Mouse (Mus musculus) embryonic facial prominence, embryonic 13.5 days (tissue): ENCODE measurements around the gene Mydgf. TPM values are rescaled to one million over a fixed set of nuclear protein-coding genes. Genes with fewer than 3 reads are reported as not detected.

ENCODE experiments used
- ATAC-seq: fragments of 200-750 bp; cut with Nextera tagmentation; 2 replicates; pipeline ENCODE4 v1.8.0; 2017; ENCODE audit warnings: low read depth; ENCODE audit not compliant: insufficient number of reproducible peaks, insufficient read depth, low FRiP score, low TSS enrichment
- H3K27ac ChIP-seq: fragments of 300-500 bp; sonication (generic); 2 replicates; pipeline ENCODE4 v1.5.1; 2015; ENCODE audit warnings: moderate library complexity, mild to moderate bottlenecking, inconsistent platforms
- H3K27me3 ChIP-seq: fragments of 300-500 bp; sonication (generic); 2 replicates; pipeline ENCODE4 v1.6.1; 2015; ENCODE audit warnings: mild to moderate bottlenecking, inconsistent platforms
- H3K36me3 ChIP-seq: fragments of 300-500 bp; sonication (generic); 2 replicates; pipeline ENCODE4 v1.6.1; 2015; ENCODE audit warnings: mild to moderate bottlenecking, inconsistent platforms
- H3K4me1 ChIP-seq: fragments of 300-500 bp; sonication (generic); 2 replicates; pipeline ENCODE4 v1.6.1; 2015; ENCODE audit warnings: inconsistent platforms
- H3K4me2 ChIP-seq: fragments of 300-500 bp; sonication (generic); 2 replicates; pipeline ENCODE4 v1.6.1; 2015; ENCODE audit warnings: moderate library complexity, mild to moderate bottlenecking, inconsistent platforms
- H3K4me3 ChIP-seq: fragments of 300-500 bp; sonication (generic); 2 replicates; pipeline ENCODE4 v1.5.1; 2015; ENCODE audit warnings: mild to moderate bottlenecking, inconsistent platforms
- H3K9ac ChIP-seq: fragments of 300-500 bp; sonication (generic); 2 replicates; pipeline ENCODE4 v1.6.1; 2015; ENCODE audit warnings: mild to moderate bottlenecking, inconsistent platforms
- H3K9me3 ChIP-seq: fragments of 300-500 bp; sonication (generic); 2 replicates; pipeline ENCODE4 v1.6.1; 2016; ENCODE audit warnings: inconsistent platforms
- WGBS: fragments of 180-500 bp; shearing (Covaris S2); methylation state at CpG from one replicate; pipeline ENCODE4 v1.1.7; 2015; ENCODE audit warnings: mixed read lengths; 5-methylcytosine and 5-hydroxymethylcytosine counted together
- polyA plus RNA-seq: library from polyadenylated mRNA; unstranded; fragments of >200 nt; fragmentation: Nextera tagmentation; extraction: Ambion mirVana; gene quantifications from 2 replicates; pipeline ENCODE4 v1.2.1, GENCODE M21; 2015

The Mydgf gene
- polyA plus RNA-seq, 1 experiment from 2014 or later = 91.0 TPM

DNA sequence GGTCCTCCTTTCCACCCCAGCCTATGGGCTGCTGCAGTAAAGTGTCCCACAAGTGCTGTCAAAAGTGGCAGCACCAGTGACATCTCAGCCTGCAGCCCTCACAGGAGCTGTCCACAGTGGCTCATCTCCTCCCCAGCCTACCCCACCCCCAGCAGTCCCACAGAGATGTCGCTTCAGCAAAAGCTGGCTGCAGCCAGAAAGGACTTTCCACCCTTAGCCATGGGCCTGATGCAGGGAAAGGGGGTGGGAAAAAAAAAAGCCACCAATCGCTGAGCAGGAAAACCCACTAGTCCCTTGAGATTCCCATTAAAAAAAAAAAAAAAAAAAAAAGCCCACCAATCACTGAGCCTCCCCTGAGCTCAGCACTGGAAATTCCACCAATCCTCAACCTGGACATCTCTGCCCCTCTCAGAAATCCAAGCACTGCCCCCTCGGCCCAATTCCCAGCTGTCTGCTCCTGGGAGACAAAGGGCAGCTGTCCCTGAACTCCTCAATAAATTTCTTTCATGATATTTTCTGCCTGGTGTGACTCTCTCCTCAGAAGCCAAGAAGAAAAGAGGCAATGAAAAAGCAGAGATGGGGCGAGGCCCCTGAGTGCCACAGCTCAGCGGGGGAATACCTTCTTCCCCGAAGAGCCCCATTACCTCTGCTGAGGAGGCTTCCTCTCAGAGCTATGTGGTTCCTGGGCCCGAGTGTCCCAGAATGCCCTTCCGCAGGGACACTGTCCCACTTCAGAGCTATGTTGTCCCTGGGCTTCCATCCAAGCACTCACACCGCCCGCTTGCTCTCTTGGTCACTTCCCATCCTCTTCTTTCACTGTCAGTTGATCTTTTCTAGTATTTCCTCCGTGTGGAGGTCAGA is 1.8 kb upstream of the Mydgf start:
- Histone ChIP-seq H3K4me2 (peak overlapping the region; percentile 88), H3K27ac (peak overlapping the region; percentile 66), H3K9me3 (no peaks in the 10 kb centered on the region), H3K4me3 (no peak overlapping the region), H3K4me1 (peaks cover 28% of the 10 kb centered on the region), H3K27me3 (no peaks in the 10 kb centered on the region), H3K9ac (peak overlapping the region; percentile 49; the same call in 1 of the 2 replicates), H3K36me3 (peaks cover 62% of the 10 kb centered on the region)
- ATAC-seq = no peak
- WGBS = 37% methylated on average over 11 of the region's 11 CpGs

DNA sequence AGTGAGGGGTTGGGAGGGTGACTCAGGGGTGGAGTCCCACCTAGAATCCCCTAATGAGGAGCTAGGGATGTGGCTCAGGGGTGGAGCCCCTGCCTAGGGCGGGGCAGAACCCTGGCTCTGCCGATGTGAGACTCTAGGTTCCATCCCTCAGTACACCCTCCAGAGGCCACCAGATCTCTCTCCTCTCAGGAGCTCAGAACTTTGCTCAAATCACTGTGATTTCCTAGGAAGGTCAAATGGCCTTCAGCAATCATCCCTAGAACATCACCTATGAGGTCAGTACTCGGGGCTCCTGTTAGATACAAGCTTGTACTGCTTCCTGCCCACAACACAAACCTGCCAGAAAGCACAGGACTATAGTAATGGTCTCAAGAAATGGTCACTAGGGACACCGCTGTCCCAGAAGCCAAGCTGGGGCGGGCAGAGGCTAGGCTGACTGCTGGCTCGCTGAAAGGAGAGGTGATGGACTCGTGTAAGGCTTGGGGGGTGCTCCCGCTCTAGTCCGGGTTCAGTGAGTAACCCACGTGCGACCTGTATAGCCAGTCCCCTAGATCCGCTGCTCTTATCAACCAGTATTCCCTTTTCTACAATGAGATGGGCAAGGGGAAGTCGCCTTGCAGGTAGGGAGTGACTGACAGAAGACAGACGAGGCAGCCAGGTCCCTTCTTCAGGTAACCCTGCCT is 604 bp downstream of the Mydgf start:
- Histone ChIP-seq H3K9ac (peak overlapping the region; percentile 89), H3K4me2 (peak overlapping the region; percentile 88), H3K4me3 (peak overlapping the region; percentile 89), H3K27me3 (no peaks in the 10 kb centered on the region), H3K9me3 (no peaks in the 10 kb centered on the region), H3K36me3 (peaks cover 58% of the 10 kb centered on the region), H3K27ac (peak overlapping the region; percentile 62; the same call in 1 of the 2 replicates), H3K4me1 (peaks cover 28% of the 10 kb centered on the region)
- ATAC-seq = no peak; the same call in 1 of the 2 replicates
- WGBS = 2% methylated on average over 14 of the region's 14 CpGs

- Histone ChIP-seq H3K4me1 (peaks cover 4% of the 10 kb centered on the region; the same call in 1 of the 2 replicates), H3K27ac (no peak overlapping the region), H3K4me3 (no peak overlapping the region), H3K9ac (no peak overlapping the region), H3K36me3 (peaks cover 73% of the 10 kb centered on the region), H3K9me3 (no peaks in the 10 kb centered on the region), H3K27me3 (no peaks in the 10 kb centered on the region), H3K4me2 (no peak overlapping the region)
- WGBS = 96% methylated on average over 3 of the region's 3 CpGs
- ATAC-seq = no peak
Measured at GRCm38 (mm10) chr17:56175416-56175815, 8.3 kb downstream of the Mydgf start.

DNA sequence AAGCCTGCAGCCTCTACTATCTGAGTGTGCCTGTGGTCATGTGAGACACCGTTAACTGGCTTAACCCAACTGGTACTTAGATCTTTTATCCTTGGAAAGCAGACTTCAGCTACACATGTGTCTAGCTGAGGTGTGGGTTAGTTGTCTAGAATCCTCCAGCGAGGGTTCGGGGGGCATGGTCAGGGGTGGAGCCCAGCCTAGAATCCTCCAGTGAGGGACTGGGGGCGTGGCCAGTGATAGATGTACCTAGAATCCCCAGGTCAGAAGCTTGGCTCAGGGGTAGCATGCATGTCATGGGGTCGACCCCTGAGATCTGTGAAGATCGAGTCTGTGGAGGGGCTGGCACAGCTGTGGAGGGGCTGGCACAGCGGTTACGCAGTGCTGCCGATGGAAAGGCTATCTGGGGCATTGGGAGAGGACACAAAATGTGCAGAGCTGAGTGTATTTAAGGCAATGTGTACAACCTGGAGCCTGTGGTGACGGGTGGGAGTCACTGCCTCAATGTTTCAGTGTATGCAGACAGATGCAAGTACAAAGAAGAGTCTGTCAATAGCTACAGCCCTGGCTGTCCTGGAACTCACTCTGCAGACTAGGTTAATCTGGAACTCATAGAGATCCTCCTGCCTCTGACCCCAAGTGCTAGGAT is 10.2 kb downstream of the Mydgf start:
- Histone ChIP-seq H3K27me3 (no peaks in the 10 kb centered on the region), H3K4me3 (no peak overlapping the region), H3K36me3 (peaks cover 57% of the 10 kb centered on the region), H3K4me2 (no peak overlapping the region), H3K27ac (no peak overlapping the region), H3K4me1 (peaks cover 7% of the 10 kb centered on the region; the same call in 1 of the 2 replicates), H3K9me3 (no peaks in the 10 kb centered on the region), H3K9ac (no peak overlapping the region)
- WGBS = 52% methylated on average over 10 of the region's 10 CpGs
- ATAC-seq = no peak

GRCm38 (mm10) chr17:56171881-56172280 is 11.8 kb downstream of the Mydgf start:
- Histone ChIP-seq H3K9me3 (no peaks in the 10 kb centered on the region), H3K4me2 (no peak overlapping the region), H3K4me1 (peaks cover 7% of the 10 kb centered on the region; the same call in 1 of the 2 replicates), H3K4me3 (no peak overlapping the region), H3K27me3 (no peaks in the 10 kb centered on the region), H3K36me3 (peaks cover 42% of the 10 kb centered on the region), H3K27ac (no peak overlapping the region), H3K9ac (no peak overlapping the region)
- 90% methylated on average over 17 of the region's 17 CpGs for WGBS
- ATAC-seq = no peak

GRCm38 (mm10) chr17:56171456-56171855 is 12.3 kb downstream of the Mydgf start:
- Histone ChIP-seq H3K27me3 (no peaks in the 10 kb centered on the region), H3K4me3 (no peak overlapping the region), H3K36me3 (peaks cover 37% of the 10 kb centered on the region), H3K4me1 (peaks cover 7% of the 10 kb centered on the region; the same call in 1 of the 2 replicates), H3K9me3 (no peaks in the 10 kb centered on the region), H3K9ac (no peak overlapping the region), H3K27ac (0 out of 2 replicates have a peak overlapping the region, but pooled peaks have one; percentile 12), H3K4me2 (no peak overlapping the region)
- ATAC-seq = no peak
- WGBS = 78% methylated on average over 9 of the region's 9 CpGs

DNA sequence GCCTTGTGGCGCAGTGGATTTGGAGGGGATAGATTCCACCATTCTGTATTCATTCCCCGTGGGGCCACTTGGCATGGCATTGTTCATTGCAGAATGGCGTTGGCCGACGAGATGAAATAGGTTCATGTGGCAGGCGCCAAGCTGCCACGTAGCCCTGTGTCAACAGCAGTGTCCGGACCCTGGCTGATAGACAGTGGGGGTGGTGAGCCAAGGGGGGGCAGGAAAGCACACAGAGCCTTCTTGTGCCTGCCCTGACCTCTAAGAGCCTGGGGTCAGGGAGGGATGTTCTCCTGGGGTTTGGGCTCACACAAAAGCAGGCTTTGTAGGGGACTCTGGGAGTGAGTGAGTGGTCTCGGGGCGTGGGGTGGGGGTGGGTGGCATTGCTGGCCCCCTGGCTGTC is 13.1 kb downstream of the Mydgf start:
- 38% methylated on average over 10 of the region's 10 CpGs for WGBS
- Histone ChIP-seq H3K4me3 (no peak overlapping the region), H3K27ac (0 out of 2 replicates have a peak overlapping the region, but pooled peaks have one; percentile 44), H3K9me3 (no peaks in the 10 kb centered on the region), H3K4me2 (no peak overlapping the region), H3K36me3 (peaks cover 30% of the 10 kb centered on the region), H3K9ac (peak overlapping the region; percentile 21; the same call in 1 of the 2 replicates), H3K4me1 (peaks cover 7% of the 10 kb centered on the region; the same call in 1 of the 2 replicates), H3K27me3 (no peaks in the 10 kb centered on the region)
- no peak for ATAC-seq

DNA sequence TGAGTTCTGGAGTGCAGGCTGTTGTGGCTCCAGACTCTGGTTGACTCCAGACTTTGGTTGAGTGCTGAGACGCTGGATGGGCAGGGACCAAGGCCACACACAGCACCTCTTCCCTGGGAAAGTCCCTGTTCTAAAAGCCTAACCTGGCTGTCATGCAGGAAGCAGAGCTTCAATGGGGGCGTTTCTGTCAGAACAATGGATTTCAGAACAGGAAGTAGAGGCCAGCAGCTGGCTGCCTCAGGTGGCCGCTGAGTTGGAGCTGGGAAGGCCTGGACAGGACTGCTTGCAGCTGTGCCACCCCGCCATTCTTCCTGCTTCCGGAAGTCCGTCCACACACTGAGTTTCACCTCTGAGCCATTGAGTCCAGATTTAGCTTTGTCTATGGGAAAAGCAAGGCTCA is 13.9 kb downstream of the Mydgf start:
- Histone ChIP-seq H3K4me3 (no peak overlapping the region), H3K9me3 (no peaks in the 10 kb centered on the region), H3K27ac (peak overlapping the region; percentile 44; the same call in 1 of the 2 replicates), H3K27me3 (no peaks in the 10 kb centered on the region), H3K4me1 (peaks cover 7% of the 10 kb centered on the region; the same call in 1 of the 2 replicates), H3K4me2 (no peak overlapping the region), H3K9ac (0 out of 2 replicates have a peak overlapping the region, but pooled peaks have one; percentile 21), H3K36me3 (peaks cover 24% of the 10 kb centered on the region)
- 45% methylated on average over 6 of the region's 6 CpGs for WGBS
- no peak for ATAC-seq

DNA sequence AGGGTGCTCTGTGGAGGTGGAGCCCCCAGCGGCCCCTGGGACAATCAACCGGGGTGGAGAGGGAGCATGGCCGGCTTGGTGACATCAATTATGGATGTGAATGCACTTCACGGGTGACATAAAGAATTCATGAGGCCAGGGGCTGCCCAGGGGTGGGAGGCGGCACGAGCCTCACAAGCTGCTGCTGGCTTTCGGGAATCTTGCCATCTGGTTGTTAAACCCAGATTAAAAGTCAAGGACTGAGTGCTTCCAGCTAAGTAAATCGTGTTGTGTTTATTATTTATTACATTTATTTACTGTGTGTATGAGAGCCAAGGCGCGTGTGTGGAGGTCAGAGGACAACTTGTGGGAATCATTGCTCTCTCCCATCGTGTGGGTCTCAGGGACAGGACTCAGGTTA is 18.0 kb downstream of the Mydgf start:
- no peak for ATAC-seq
- Histone ChIP-seq H3K4me3 (no peak overlapping the region), H3K36me3 (no peaks in the 10 kb centered on the region), H3K9me3 (no peaks in the 10 kb centered on the region), H3K4me2 (no peak overlapping the region), H3K4me1 (peaks cover 21% of the 10 kb centered on the region), H3K9ac (no peak overlapping the region), H3K27me3 (no peaks in the 10 kb centered on the region), H3K27ac (no peak overlapping the region)
- WGBS = 77% methylated on average over 11 of the region's 11 CpGs

DNA sequence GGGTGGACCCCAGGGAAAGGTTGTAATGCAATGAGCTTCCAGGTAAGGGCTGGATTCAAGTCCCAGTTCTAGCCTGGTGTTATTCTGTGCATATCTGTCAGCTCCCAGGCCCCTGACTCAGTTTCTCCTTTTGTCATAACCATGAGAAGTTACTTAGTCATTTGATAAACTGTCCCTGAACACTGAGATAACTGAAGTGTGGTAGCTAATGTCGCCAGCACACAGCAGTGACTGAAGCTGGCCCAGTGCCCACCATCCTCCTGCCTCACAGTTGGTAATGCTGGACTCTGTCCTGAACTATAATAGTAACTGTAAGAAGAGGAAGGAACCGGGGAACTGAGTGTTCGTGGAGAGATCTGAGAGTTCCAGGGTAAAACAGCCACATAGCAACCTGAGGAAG is 19.2 kb downstream of the Mydgf start:
- no peaks in the 10 kb centered on the region for H3K9me3 ChIP-seq
- WGBS = 83% methylated on average over 3 of the region's 3 CpGs
- no peak overlapping the region for H3K4me3 ChIP-seq

DNA sequence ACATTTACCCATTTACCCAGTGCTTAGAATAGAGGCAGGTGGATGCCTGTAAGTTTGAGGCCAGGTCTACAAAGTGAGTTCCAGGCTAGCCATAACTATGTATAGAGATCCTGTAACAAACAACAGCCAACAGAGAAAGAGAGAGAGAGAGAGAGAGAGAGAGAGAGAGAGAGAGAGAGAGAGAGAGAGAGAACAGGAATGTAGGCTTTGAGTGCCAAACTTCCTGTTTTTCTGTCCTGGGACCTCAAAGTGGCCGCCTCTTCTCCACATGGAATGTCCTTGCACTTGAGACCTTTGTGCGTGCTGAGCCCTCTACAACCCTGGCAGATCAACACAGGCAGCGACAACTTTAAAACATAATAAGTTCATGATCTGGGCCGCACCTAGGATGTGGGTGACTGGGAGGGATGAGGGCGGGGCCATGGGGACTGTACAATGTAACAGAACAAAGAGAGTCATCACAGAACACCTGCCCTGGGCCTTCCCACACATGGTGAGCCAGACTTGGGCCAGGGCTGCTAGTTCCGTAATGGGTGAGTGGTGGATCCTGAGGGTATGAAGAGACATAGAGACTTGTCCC is 20.1 kb downstream of the Mydgf start:
- WGBS = 77% methylated on average over 6 of the region's 6 CpGs
- H3K9me3 ChIP-seq = no peaks in the 10 kb centered on the region
- H3K4me2 ChIP-seq = peak overlapping the region; percentile 81
- no peak overlapping the region for H3K27ac ChIP-seq
- no peaks in the 10 kb centered on the region for H3K36me3 ChIP-seq
- peaks cover 15% of the 10 kb centered on the region for H3K4me1 ChIP-seq
- H3K9ac ChIP-seq = peak overlapping the region; percentile 17; the same call in 1 of the 2 replicates
- H3K27me3 ChIP-seq = no peaks in the 10 kb centered on the region; the same call in 1 of the 2 replicates
- ATAC-seq = no peak
- peak overlapping the region; percentile 52 for H3K4me3 ChIP-seq

More for the DNA sequence above, 19.2 kb downstream of the Mydgf start:
- no peaks in the 10 kb centered on the region for H3K27me3 ChIP-seq
- ATAC-seq = no peak
- peaks cover 15% of the 10 kb centered on the region for H3K4me1 ChIP-seq
- H3K27ac ChIP-seq = no peak overlapping the region
- H3K36me3 ChIP-seq = no peaks in the 10 kb centered on the region
- no peak overlapping the region for H3K9ac ChIP-seq
- no peak overlapping the region for H3K4me2 ChIP-seq
